Mouse (Mus musculus): ENCODE data around the gene Spag6l.

GRCm38 (mm10) chr16:16854836-16855235 lies 25.6 kb upstream of the Spag6l start:
- no peak for TF ChIP-seq POLR2A (IDR thresholded peaks at IDR 0.05; ENCODE audit: extremely low read depth, insufficient read depth, low read length)
- TF ChIP-seq CTCF (IDR thresholded peaks at IDR 0.05; ENCODE audit: extremely low read depth, insufficient read depth, low read length), result peak; percentile 38; the same call in 1 of the 2 replicates

Data from cortical plate, adult 2 months (tissue).